Mouse (Mus musculus): ENCODE measurements around the gene 1700029P11Rik. TPM values are rescaled to one million over a fixed set of nuclear protein-coding genes. Genes with fewer than 3 reads are reported as not detected.
"Not testable (repeated sequence)": the region's sequence is repeated elsewhere in the genome, so short reads cannot be mapped to it uniquely, and the experiment has no call there.

The 1700029P11Rik gene
- polyA plus RNA-seq, 2 experiments from 2014 or later, result not detected

DNA sequence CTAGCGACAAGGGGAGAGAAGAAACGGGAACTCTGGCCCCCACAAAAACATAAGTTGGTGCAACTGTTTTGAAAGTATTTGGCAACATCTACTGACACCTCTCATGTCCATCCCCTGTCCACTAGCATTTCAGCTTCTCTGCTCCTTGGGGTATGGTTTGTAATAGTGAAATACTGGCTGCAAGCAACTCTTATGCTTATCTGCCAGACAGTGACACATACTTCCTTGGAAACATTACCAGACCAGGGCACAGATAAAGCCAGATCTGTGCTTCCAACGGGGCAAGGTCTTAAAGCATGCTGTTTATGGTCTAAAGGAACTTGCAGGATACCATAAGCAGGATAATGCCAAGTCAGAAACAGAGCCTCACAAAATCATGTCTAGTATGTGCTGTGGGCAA lies 21.4 kb upstream of the 1700029P11Rik start:
- ATAC-seq, result no peak

DNA sequence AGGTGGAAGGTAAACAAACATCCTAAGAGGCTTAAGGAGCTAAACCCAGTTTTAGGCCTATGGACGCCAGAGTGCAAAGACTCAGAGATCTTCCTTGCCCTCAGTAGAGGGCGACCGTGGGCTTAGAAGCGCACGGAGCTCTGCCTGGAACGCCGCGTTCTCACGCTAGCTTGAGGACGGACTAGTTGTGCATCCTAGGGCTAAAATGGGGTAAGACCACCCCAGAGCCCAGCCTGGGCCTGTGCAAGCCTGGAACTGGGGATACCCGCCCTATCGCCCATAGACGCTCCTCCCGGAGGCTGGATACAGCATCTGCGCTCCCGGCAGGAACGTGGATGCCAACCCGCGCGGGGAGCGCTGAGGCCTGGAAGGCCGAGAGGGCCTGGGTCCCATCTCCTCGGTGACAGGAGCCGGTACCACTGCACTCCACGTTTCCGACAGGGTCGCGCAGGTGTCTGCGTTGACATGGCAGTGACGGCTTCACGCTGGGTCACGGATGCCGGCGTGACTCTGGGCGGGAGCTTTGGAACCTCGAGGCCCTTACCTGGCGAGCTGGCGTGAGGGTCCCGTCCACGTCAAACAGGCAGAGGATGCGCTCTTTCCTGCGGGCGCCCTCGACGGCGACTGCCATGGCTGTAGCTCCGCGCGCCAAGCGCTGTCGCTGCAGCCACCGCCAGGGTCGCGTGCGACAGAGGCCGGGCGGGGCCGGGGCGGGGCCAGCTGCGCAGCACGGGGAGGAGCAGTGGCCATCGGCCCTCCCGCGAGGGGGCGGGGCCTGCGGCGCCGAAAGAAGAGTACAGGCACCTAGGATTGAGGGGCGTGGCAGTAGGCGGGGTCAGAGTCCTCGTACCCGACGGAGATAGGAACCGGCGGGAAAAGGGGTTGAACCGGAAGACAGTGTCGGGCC lies 19.9 kb upstream of the 1700029P11Rik start, which contains the start of gene Pmm1:
Pmm1 (minus strand) TSS at position 760 of the 907 bp plus-strand sequence.
- ATAC-seq, result peak; percentile 91

DNA sequence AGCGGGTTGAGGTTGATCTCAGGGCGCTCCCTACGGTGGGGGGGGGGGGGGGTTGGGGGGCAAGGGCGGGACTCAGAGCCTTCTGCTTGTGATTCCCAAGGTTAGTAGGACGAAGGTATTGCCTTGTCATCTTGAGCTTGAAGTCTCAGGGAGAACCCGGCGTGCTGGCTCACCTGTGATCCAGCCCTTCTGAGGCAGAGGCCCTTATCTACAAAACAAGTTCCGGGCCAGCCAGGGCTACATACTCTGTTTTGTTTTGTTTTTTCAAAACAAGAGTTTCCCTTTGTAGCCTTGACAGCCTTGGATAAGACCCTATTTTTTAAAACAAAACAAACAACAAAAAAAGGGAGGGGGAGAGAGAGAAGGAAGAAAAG lies 19.3 kb upstream of the 1700029P11Rik start:
- peak; percentile 4 for ATAC-seq

GRCm38 (mm10) chr15:81964262-81964661 lies 16.1 kb upstream of the 1700029P11Rik start:
- no peak for ATAC-seq

GRCm38 (mm10) chr15:81964980-81965545 lies 15.3 kb upstream of the 1700029P11Rik start:
- ATAC-seq, result no peak

DNA sequence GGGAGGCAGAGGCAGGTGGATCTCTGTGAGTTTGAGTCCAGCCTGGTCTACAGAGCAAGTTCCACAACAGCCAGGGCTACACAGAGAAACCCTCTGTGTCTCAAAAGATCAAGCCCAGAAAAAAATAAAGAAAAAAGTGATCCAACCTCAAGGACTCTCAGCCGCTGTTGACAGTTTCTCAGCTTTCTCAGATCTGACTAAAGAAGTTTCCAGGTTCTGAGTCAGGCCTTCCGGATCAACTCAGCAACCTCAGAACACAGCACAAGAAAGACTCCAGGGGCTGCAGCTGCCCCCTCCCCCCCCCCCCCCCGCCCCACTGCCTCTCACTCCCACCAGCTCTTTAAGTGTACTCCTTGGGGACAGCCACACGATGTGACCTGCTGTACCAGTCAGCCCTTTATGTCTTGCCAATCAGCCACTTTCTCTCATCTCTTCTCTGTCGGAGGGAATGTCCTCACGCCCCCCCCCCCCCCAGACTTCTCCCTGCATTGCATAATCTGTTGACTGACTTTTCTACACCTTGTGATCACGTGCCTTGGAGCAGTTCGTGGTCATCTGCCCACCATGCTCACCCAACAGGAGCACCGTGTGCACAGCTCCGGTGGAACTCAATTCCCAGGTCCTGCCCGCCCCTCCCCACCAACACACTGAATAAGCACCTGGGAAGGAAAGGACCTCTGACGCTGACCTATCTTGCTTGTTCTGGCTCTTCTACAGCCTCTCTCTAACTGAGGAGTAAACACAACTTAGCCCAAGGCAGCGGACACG lies 14.1 kb upstream of the 1700029P11Rik start:
- no peak for ATAC-seq

- ATAC-seq, result no peak
Observed at GRCm38 (mm10) chr15:81967821-81968220, 12.5 kb upstream of the 1700029P11Rik start.

GRCm38 (mm10) chr15:81968447-81968846 lies 11.9 kb upstream of the 1700029P11Rik start:
- ATAC-seq, result peak; percentile 32

DNA sequence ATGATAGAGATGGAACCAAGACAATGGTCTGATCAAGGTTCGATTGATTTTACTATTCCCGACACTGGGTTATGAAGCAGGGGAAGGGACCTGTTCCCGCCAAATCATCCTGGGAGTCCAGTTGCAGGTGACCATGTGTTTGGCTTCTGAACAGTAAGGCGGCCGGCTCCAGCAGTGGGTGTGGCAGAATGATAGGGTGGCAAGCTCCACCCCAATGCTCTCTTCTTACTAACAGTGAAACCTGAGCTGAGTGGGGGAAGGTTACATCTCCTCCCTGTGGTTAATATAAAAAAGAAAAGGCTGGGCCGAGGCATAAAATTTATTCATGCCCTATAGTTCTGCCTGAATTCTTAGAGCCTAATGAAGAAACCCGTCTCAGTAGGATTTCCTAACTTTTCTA lies 11.2 kb upstream of the 1700029P11Rik start:
- ATAC-seq, result no peak

DNA sequence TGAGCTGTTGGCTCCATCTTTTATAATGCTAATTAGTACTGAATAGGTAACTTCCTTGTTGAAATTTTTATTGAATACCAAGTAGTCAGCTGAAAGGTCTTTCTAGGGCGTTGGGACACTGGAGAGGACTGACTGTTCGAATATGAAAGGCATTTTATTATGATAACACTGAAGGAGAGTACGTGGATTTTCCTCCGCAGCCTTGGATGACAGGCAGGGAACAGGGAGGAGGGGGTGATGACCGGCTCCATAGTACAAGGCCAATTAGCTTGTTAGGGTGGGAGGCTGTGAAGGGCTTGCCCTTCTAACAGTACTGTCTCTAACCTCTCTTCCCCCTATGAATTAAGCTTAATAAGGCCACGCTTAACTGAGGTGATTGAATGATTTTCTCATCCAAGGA lies 10.7 kb upstream of the 1700029P11Rik start:
- not testable (repeated sequence) for ATAC-seq

DNA sequence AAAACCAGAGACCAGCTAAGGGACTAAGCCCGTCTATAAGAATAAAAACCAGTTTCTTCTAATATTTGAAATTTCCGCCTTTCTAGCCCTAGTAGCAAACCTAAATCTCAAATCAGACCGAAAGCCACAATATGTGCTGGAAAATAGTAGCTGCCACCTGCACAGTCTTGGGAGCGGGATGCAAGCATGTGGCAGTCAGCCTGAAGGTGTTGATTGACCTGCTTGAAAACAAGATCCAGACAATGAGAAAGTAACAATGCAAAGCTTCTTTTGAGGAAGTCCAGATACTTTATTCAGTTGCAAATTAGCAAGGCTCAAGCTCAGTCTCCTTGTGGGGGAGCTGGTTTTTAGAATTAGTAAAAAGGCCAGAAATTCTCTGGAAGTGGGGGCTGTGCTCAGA lies 9.8 kb upstream of the 1700029P11Rik start:
- ATAC-seq, result not testable (repeated sequence)

- ATAC-seq, result not testable (repeated sequence)
Observed at GRCm38 (mm10) chr15:81975156-81975555, 5.2 kb upstream of the 1700029P11Rik start.

- ATAC-seq, result no peak
Observed at GRCm38 (mm10) chr15:81982173-81982572, 1.8 kb downstream of the 1700029P11Rik start.

DNA sequence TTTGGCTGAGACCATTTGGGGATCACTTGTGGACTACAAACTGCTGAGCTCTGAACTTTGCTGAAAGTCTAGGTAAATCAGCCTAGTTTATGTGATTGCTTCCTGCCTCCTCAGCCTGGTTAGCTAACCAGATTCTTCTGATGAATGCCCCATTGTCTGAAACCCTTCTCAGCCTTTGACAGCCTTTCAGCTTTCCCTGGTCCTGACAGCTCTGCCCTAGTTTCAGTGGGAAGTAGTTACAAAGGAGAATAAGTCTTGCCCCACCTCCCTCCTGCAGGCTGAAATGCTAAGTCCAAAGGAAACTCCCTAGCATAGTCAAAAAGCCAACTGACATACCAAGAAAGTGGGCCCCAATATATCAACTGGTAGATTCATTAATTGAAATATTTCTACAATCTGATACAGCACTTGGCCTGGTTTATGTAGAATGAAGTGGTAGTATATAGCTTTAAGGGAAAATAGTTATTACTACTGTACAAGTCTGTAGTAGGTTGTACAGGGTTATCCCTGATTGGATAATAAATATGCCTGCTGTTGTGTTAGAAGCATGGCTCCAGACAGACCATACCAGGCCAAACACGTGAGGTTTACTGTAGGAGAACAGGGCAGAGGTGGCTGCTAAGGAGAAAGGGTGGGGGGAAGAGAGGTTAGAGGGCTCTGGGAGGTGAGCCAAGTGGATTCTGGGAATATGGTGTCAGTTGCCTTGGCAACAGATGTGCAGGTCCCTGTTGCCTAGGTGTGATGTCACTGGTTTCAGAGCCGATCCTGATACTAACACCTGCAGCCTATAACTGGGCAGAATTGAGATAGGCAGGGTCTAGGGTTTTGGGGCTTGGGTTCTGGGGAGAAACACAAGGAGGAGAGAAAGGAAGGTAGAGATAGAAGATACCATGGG lies 5.2 kb downstream of the 1700029P11Rik start:
- no peak for ATAC-seq

- ATAC-seq, result no peak
Observed at GRCm38 (mm10) chr15:81987646-81988045, 7.3 kb downstream of the 1700029P11Rik start, which contains the start of gene Xrcc6. Gene Xrcc6, plus strand, starts transcription at chr15:81987835.

GRCm38 (mm10) chr15:81989371-81990062 lies 9.2 kb downstream of the 1700029P11Rik start:
- no peak for ATAC-seq

GRCm38 (mm10) chr15:81990549-81990948 lies 10.2 kb downstream of the 1700029P11Rik start:
- no peak for ATAC-seq

GRCm38 (mm10) chr15:81993992-81994391 lies 13.7 kb downstream of the 1700029P11Rik start:
- no peak for ATAC-seq

GRCm38 (mm10) chr15:82004257-82004656 lies 23.9 kb downstream of the 1700029P11Rik start:
- no peak for ATAC-seq

GRCm38 (mm10) chr15:82011947-82012346 lies 31.6 kb downstream of the 1700029P11Rik start:
- no peak for ATAC-seq

DNA sequence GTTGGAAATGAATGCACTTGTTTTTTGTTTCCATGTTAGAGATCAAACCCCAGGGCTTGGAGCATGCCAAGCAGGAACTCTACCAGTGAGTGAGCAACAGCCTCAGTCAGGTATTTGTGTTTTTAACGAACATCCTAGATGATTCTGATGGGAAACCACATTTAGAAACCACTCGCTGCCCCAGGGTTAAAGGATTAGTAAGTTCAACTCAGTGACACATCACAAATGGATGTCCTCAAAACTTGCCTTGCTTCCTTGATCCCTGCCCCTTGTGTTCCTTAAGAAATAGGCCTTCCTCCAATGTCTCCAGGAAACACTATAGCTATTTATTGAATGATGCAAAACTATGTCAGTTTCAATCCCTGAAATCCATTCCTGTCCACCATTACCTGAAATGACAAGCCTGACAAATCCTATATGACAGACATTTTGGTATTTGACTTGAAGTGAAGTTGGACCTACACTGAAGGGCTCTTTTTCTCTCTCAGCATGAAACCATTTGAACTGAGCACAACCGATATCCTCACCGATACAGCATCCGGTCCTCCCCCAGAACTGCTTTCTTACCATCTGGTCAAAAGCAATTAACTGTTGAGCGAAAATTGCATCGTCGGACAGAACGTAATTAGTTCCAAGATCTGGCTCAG lies 34.5 kb downstream of the 1700029P11Rik start:
- no peak for ATAC-seq

Measured in activated CD4-positive, CD25-positive, alpha-beta regulatory T cell, adult 4 months (primary cell).